Mouse (Mus musculus) naive thymus-derived CD4-positive, alpha-beta T cell, adult 2 months (primary cell): ENCODE data around the gene Lactbl1.

Experiments
- DNase-seq: peaks from one replicate; pipeline ENCODE4 v3.0.0-alpha.2; 2011; ENCODE audit warnings: low read depth

Lactbl1 gene

GRCm38 (mm10) chr4:136622388-136622787 lies at the start of gene Lactbl1:
TSS of gene Lactbl1 (plus strand) at chr4:136622621.
- no peak for DNase-seq

GRCm38 (mm10) chr4:136581885-136582284 lies 40.5 kb upstream of the Lactbl1 start:
- no peak for DNase-seq

GRCm38 (mm10) chr4:136587221-136587827 lies 35.1 kb upstream of the Lactbl1 start:
- no peak for DNase-seq

GRCm38 (mm10) chr4:136588003-136588402 lies 34.4 kb upstream of the Lactbl1 start:
- no peak for DNase-seq

- DNase-seq: no peak
Measured at GRCm38 (mm10) chr4:136592111-136592510, 30.3 kb upstream of the Lactbl1 start.

GRCm38 (mm10) chr4:136594006-136594405 lies 28.4 kb upstream of the Lactbl1 start:
- no peak for DNase-seq

GRCm38 (mm10) chr4:136595221-136595620 lies 27.2 kb upstream of the Lactbl1 start:
- DNase-seq: no peak

GRCm38 (mm10) chr4:136598268-136598876 lies 24.0 kb upstream of the Lactbl1 start:
- DNase-seq: peak; percentile 15

- peak; percentile 32 for DNase-seq
Measured at GRCm38 (mm10) chr4:136599869-136600268, 22.6 kb upstream of the Lactbl1 start.

- no peak for DNase-seq
Measured at GRCm38 (mm10) chr4:136600536-136600935, 21.9 kb upstream of the Lactbl1 start.

GRCm38 (mm10) chr4:136601476-136601875 lies 20.9 kb upstream of the Lactbl1 start:
- DNase-seq: peak; percentile 44

GRCm38 (mm10) chr4:136602018-136602554 lies 20.3 kb upstream of the Lactbl1 start:
- DNase-seq: peak; percentile 66

GRCm38 (mm10) chr4:136602568-136602967 lies 19.9 kb upstream of the Lactbl1 start, which contains the start of gene Kdm1a:
TSS of gene Kdm1a (minus strand) at chr4:136602723.
- peak; percentile 97 for DNase-seq

GRCm38 (mm10) chr4:136605756-136606485 lies 16.5 kb upstream of the Lactbl1 start:
- DNase-seq: no peak

GRCm38 (mm10) chr4:136610387-136610856 lies 12.0 kb upstream of the Lactbl1 start, which contains the start of gene Tex46:
TSS of gene Tex46 (plus strand) at chr4:136610437.
- DNase-seq: no peak

GRCm38 (mm10) chr4:136613657-136614056 lies 8.8 kb upstream of the Lactbl1 start:
- DNase-seq: no peak

GRCm38 (mm10) chr4:136621336-136621735 lies 1.1 kb upstream of the Lactbl1 start:
- DNase-seq: peak; percentile 84

GRCm38 (mm10) chr4:136621956-136622355 lies 465 bp upstream of the Lactbl1 start:
- DNase-seq: no peak

GRCm38 (mm10) chr4:136626590-136626989 lies 4.2 kb downstream of the Lactbl1 start:
- peak; percentile 64 for DNase-seq

- DNase-seq: no peak
Measured at GRCm38 (mm10) chr4:136631237-136631994, 9.0 kb downstream of the Lactbl1 start.

- no peak for DNase-seq
Measured at GRCm38 (mm10) chr4:136635995-136636394, 13.6 kb downstream of the Lactbl1 start.

GRCm38 (mm10) chr4:136636511-136636910 lies 14.1 kb downstream of the Lactbl1 start:
- no peak for DNase-seq
